Mouse (Mus musculus) liver, postnatal 0 days (tissue): ENCODE results near the gene Nrp2.

Source experiments
- CTCF ChIP-seq: sonication (generic); IDR thresholded peaks from 2 replicates; pipeline ENCODE4 v1.5.1; 2016; ENCODE audit warnings: antibody characterized with exemption, low read depth
- EP300 ChIP-seq: IDR thresholded peaks from 2 replicates; pipeline ENCODE4 v1.6.1; 2016; ENCODE audit warnings: antibody characterized with exemption, low read depth, mild to moderate bottlenecking

- TF ChIP-seq EP300 (no peak), CTCF (peak; percentile 75)
Observed at GRCm38 (mm10) chr1:62696983-62697341, 6.1 kb upstream of the Nrp2 start.
